ENCODE assay signal across 32 mouse cellular contexts in the genomic region with DNA sequence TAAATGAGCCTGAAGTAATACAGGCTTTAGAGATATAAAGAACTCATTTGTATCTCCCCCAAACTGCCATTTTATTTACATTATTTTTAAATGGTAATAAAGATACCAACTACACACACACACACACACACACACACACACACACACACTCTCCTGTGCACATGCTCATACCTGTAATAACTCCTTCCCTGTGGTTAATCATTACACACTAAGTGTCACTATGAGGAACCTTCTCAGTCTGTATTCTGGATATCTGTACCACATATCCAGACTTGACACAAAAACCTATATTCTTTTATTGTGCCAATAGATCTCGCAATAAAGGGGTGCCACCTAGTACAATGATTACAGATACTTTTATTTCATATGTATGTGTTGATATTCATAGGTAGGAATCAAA.
"Had no signal": no experiment of that assay in that cellular context is flagged by ENCODE, and none has a peak within 500 bp of the region (broad histone marks: within the 10 kb centered on the region; RNA-seq: fewer than 3 reads in every experiment).

No protein-coding gene starts in this region.

- H3K27ac ChIP-seq: limb, embryonic 10.5 days; limb, embryonic 12.5 days; limb, embryonic 13.5 days; limb, embryonic 15.5 days; liver, embryonic 12.5 days; liver, embryonic 13.5 days; liver, embryonic 14.5 days; liver, embryonic 15.5 days; lung, embryonic 15.5 days; macrophage; midbrain, embryonic 10.5 days; midbrain, embryonic 12.5 days; midbrain, embryonic 13.5 days; midbrain, embryonic 15.5 days; neural tube, embryonic 12.5 days had no signal

- H3K4me1 ChIP-seq: limb, embryonic 10.5 days; limb, embryonic 12.5 days; limb, embryonic 13.5 days; limb, embryonic 15.5 days; liver, embryonic 12.5 days; liver, embryonic 13.5 days; liver, embryonic 15.5 days; lung, embryonic 15.5 days; midbrain, embryonic 12.5 days; midbrain, embryonic 13.5 days; midbrain, embryonic 15.5 days; neural tube, embryonic 12.5 days had no signal

- H3K9me3 ChIP-seq: limb, embryonic 10.5 days; limb, embryonic 12.5 days; limb, embryonic 13.5 days; limb, embryonic 15.5 days; liver, embryonic 12.5 days; liver, embryonic 13.5 days; liver, embryonic 15.5 days; lung, embryonic 15.5 days; midbrain, embryonic 10.5 days; midbrain, embryonic 12.5 days; midbrain, embryonic 13.5 days; midbrain, embryonic 15.5 days; neural tube, embryonic 12.5 days had no signal

- H3K9ac ChIP-seq: limb, embryonic 12.5 days; limb, embryonic 13.5 days; limb, embryonic 15.5 days; liver, embryonic 12.5 days; liver, embryonic 13.5 days; liver, embryonic 14.5 days; liver, embryonic 15.5 days; liver, postnatal 0 days; lung, embryonic 14.5 days; lung, embryonic 15.5 days; midbrain, embryonic 12.5 days; midbrain, embryonic 13.5 days; midbrain, embryonic 15.5 days; neural tube, embryonic 12.5 days had no signal

- ATAC-seq: liver, embryonic 12.5 days; liver, postnatal 0 days; lung, postnatal 0 days; midbrain, embryonic 13.5 days; midbrain, embryonic 15.5 days; midbrain, embryonic 16.5 days had no signal

- H3K27me3 ChIP-seq: limb, embryonic 12.5 days; limb, embryonic 13.5 days; limb, embryonic 15.5 days; liver, embryonic 12.5 days; liver, embryonic 13.5 days; liver, embryonic 15.5 days; lung, embryonic 15.5 days; megakaryocyte, embryonic 14.5 days; midbrain, embryonic 12.5 days; midbrain, embryonic 13.5 days; midbrain, embryonic 15.5 days; neural tube, embryonic 12.5 days had no signal

- H3K36me3 ChIP-seq: liver, embryonic 12.5 days; liver, embryonic 13.5 days; liver, embryonic 15.5 days; lung, embryonic 15.5 days; midbrain, embryonic 15.5 days; neural tube, embryonic 12.5 days had no signal

- DNase-seq: left cerebral cortex, postnatal 4 days; liver; liver, embryonic 13.5 days; liver, postnatal 0 days; lung, adult 18-20 months; lung, adult 2 months; lung, embryonic 14.5 days; lung, postnatal 10 days; lung, postnatal 14 days; lung, postnatal 36 days; lung, postnatal 4 days; midbrain, embryonic 14.5 days had no signal

- H3K4me3 ChIP-seq: limb, embryonic 10.5 days; limb, embryonic 12.5 days; limb, embryonic 13.5 days; limb, embryonic 15.5 days; liver, embryonic 12.5 days; liver, embryonic 13.5 days; liver, embryonic 15.5 days; lung, embryonic 15.5 days; megakaryocyte, embryonic 14.5 days; midbrain, embryonic 10.5 days; midbrain, embryonic 12.5 days; midbrain, embryonic 13.5 days; midbrain, embryonic 15.5 days; myocyte; neural tube, embryonic 12.5 days had no signal

- H3K4me2 ChIP-seq: limb, embryonic 12.5 days; limb, embryonic 13.5 days; limb, embryonic 15.5 days; liver, embryonic 11.5 days; liver, embryonic 12.5 days; liver, embryonic 13.5 days; liver, embryonic 15.5 days; lung, embryonic 14.5 days; lung, embryonic 15.5 days; midbrain, embryonic 11.5 days; midbrain, embryonic 12.5 days; midbrain, embryonic 13.5 days; midbrain, embryonic 15.5 days; neural tube, embryonic 12.5 days had no signal
